Mouse (Mus musculus): ENCODE results near the gene AW209491. TPM values are rescaled to one million over a fixed set of nuclear protein-coding genes. Genes with fewer than 3 reads are reported as not detected.

The AW209491 gene
- total RNA-seq (2021) = 10 to 100 TPM; 23.3 to 25.2 TPM

DNA sequence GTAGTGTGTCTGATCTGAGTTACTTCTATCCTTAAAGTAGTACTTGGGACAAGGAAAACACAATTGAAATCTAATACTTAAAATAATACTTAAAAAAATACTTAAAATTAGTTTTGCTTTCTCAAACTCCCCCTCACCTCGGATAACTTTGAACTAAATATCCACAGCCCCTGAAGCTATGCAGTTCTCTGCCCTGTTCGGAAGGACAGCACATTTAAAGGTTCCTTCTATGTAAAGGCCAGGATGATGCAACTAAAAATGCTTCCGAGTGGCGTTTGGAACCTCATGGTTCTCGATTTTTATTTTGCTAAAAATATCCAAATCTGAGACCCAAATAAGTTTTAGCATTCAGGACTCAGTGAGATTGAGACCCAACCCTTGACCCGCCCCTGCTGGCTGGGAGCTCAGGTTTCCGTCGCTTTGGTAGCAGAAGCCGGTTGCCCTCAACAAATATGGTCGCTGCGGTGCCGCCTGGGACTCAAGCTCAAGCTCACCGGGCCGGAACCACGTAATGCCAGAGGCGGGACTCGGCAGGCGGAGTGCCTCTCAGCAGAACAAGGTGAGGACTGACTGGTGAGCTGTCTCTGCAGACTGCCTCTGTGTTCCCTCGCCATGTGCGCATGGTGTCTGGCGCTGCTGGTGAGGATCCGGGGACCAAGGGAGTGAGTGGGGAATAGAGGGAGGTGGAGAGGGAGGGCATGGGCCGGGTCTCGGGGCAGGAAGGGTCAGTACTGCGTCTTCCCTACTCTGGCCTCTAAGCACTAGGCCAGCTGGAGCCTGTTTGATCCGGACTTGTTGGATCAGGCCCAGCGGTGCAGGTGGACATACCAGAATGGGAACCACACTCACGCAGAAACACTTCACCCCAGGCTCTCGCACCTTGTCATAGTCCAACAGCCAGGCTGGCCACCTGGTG is at the start of gene AW209491:
Gene AW209491, plus strand, starts transcription at position 429 of the 916 bp plus-strand sequence.
- DNase-seq (ENCODE audit: low spot score in 2 of 2) = peak; percentile 93 to 94
- intact Hi-C loops (cut with DNase I) = no loop called here

DNA sequence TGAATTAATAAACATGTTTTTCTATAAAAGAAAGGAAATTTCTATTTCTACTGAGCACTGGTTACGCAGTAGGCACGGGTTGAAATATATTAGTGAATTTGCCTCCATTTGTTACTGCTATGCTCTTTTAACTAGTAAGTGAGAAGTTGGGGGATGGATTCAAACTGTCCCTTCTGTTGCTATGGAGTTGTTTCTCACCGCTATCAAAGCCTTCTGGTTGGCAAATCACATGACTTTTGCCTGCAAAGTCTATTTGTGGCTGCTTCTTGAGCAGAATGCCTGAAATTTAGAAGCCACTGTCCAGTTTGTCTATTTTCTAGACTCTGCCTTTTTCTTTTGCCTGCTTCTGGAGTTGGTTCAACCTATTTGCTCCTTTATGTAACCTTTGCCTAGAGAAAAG is 49.6 kb upstream of the AW209491 start:
- DNase-seq (ENCODE audit: low spot score in 2 of 2) = no peak
- intact Hi-C loops (cut with DNase I) = no loop called here

GRCm38 (mm10) chr13:14602744-14603143 is 27.2 kb upstream of the AW209491 start:
- DNase-seq (ENCODE audit: low spot score in 2 of 2) = no peak
- intact Hi-C loops (cut with DNase I) = no loop called here

GRCm38 (mm10) chr13:14607616-14608015 is 22.3 kb upstream of the AW209491 start:
- intact Hi-C loops (cut with DNase I) = no loop called here
- no peak for DNase-seq (ENCODE audit: low spot score in 2 of 2)

- intact Hi-C loops (cut with DNase I) = loop anchor here (5.0 to 10.0 kb wide), 2 partner anchors 90 to 548 kb away; partner anchors contain the start of genes Arid4b, Ggps1 and Hecw1
Observed at GRCm38 (mm10) chr13:14612463-14612862, 17.5 kb upstream of the AW209491 start.

DNA sequence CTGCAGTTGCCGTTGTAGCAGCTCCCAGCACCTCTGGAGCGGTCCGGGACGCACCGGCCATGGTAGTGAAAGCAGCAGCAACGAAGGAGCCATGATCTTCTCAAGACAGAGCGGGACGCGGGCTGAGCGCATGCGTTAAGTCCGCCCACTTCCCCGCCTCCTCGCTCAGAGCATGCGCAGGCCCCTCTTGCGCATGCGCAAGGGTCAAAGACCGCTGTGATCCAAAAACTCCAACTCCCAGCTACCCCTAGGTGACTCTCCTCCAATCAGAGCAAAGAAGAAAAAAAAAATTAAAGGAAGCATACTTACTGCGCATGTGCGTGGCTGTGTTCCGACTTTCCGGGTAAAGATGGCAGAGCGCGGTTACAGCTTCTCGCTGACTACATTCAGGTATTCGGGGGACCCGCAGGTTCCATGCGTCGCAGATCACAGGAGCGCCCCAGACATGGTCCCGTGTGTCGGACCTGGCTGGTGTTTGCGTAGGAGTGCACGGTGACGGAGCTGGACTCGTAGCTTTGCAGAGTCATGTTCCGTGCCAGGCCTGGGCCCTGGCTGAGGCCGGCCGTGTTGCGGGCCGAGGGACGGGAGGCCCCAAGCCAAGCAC is 16.9 kb upstream of the AW209491 start, which contains the start of the genes Mrpl32 and Psma2:
Gene Mrpl32, minus strand, starts transcription at position 240 of the 604 bp plus-strand sequence.
Gene Psma2, plus strand, starts transcription at position 315 of the 604 bp plus-strand sequence.
- intact Hi-C loops (cut with DNase I) = loop anchor here (5.0 to 10.0 kb wide), 2 partner anchors 91 to 548 kb away; partner anchors contain the start of genes Arid4b, Ggps1 and Hecw1
- peak; percentile 97 to 99 for DNase-seq (ENCODE audit: low spot score in 2 of 2)

More at GRCm38 (mm10) chr13:14612463-14612862, 17.5 kb upstream of the AW209491 start:
- DNase-seq (ENCODE audit: low spot score in 2 of 2) = no peak

DNA sequence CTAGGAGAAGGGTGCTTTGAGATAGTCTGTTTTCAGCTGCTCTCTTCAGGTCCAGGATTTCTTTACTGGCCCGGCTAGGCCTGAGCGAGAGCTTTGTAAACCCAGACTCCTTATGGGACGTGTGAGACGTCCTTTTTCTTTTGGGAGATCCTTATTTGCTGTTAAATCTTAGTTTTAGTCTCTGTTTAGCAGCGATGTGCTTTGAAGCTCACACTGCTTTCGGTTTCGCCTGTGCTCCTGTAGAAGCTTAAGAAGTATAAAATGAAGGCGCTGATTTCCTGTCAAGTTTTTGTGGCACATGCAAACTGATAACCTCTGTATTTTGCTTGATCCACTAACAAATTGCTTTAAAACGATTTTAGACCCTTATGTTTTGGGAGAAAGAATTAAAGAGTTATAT is 16.4 kb upstream of the AW209491 start:
- intact Hi-C loops (cut with DNase I) = loop anchor here (5.0 to 10.0 kb wide), 2 partner anchors 91 to 549 kb away; partner anchors contain the start of genes Arid4b, Ggps1 and Hecw1
- DNase-seq (ENCODE audit: low spot score in 2 of 2) = no peak

DNA sequence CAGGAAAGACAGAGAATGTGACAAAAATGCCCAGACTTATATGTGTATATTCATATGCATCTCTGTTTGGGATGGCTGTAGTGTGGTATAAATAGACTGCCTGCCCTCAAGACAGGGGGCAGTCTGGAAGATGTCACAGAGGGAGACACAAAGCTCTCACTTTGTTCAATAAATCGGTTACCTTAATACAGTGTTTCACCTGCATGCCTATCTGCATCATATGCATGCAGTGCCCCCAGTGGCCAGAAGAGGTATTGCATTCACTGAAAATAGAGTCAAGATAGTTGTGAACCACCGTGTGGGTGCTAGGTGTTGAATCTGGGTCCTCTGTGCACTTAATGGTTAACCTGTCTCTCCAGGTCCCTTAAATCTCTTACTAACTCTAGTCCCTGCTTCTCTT is 11.2 kb upstream of the AW209491 start:
- DNase-seq (ENCODE audit: low spot score in 2 of 2) = peak in 1 of 2 experiments; percentile 44
- intact Hi-C loops (cut with DNase I) = loop anchor here (10.0 kb wide), 1 partner anchor 554 kb away; the partner anchor contains the start of genes Arid4b and Ggps1

DNA sequence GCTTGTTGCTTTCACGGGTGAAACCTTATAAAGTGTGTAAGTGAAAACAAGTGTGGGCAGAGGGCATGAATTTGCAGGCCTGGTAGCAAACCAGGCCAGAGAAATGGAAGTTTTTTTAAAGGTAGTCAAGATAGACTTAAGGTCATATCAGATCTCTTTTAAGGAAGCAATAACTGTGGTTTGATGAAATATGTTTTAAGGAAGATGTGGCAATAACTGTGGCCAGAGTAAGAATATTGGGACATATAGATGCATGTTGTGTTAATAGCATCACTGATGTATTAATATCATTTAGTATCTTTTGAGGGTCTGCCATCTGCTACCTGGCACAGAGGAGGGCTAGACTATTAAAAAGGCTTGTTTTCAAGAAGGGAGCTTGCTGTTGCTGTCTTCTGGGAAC is 10.0 kb downstream of the AW209491 start:
- intact Hi-C loops (cut with DNase I) = loop anchor here (10.0 kb wide), 1 partner anchor 1345 kb away; no protein-coding TSS in a partner anchor
- no peak for DNase-seq (ENCODE audit: low spot score in 2 of 2)

GRCm38 (mm10) chr13:14649301-14649700 is 19.3 kb downstream of the AW209491 start:
- intact Hi-C loops (cut with DNase I) = loop anchor here (10.0 kb wide), 1 partner anchor 1336 kb away; no protein-coding TSS in a partner anchor

GRCm38 (mm10) chr13:14667107-14667506 is 37.2 kb downstream of the AW209491 start:
- intact Hi-C loops (cut with DNase I) = no loop called here

More at GRCm38 (mm10) chr13:14649301-14649700, 19.3 kb downstream of the AW209491 start:
- DNase-seq (ENCODE audit: low spot score in 2 of 2) = no peak

GRCm38 (mm10) chr13:14670342-14670741 is 40.4 kb downstream of the AW209491 start:
- intact Hi-C loops (cut with DNase I) = loop anchor here (1.0 to 2.0 kb wide), 3 partner anchors 1044 to 1093 kb away; no protein-coding TSS in a partner anchor
- peak in 1 of 2 experiments; percentile 14 for DNase-seq (ENCODE audit: low spot score in 2 of 2)

More at GRCm38 (mm10) chr13:14667107-14667506, 37.2 kb downstream of the AW209491 start:
- DNase-seq (ENCODE audit: low spot score in 2 of 2) = no peak

Other genes with a start within 250 kb of the AW209491 start
- gene Hecw1, start 106.9 kb upstream of the AW209491 start, total RNA-seq (2021) = 100 to 1,000 TPM; 131 to 135 TPM
- 10 to 100 TPM; 30.2 to 34.4 TPM for gene Mrpl32, start 17.0 kb upstream of the AW209491 start, total RNA-seq (2021)
- gene Psma2, start 16.9 kb upstream of the AW209491 start, total RNA-seq (2021) = 10 to 100 TPM; 54.4 to 56.4 TPM

Measured in left cerebral cortex, postnatal 36 days (tissue).